Mouse (Mus musculus) hindbrain, embryonic 13.5 days (tissue): ENCODE data around the gene Nacc2. TPM values are rescaled to one million over a fixed set of nuclear protein-coding genes. Genes with fewer than 3 reads are reported as not detected.
A peak's percentile ranks its signal among the peaks of the same experiment; 100 is the strongest.

Source experiments
- ATAC-seq: fragments of 200-750 bp; cut with Nextera tagmentation; 2 replicates; pipeline ENCODE4 v1.8.0; 2017; ENCODE audit warnings: moderate TSS enrichment; ENCODE audit not compliant: low FRiP score
- H3K27ac ChIP-seq: fragments of 300-500 bp; sonication (generic); 2 replicates; pipeline ENCODE4 v1.5.1; 2015; ENCODE audit warnings: inconsistent platforms, mild to moderate bottlenecking, moderate library complexity
- H3K27me3 ChIP-seq: fragments of 300-500 bp; sonication (generic); 2 replicates; pipeline ENCODE4 v1.6.1; 2015; ENCODE audit warnings: mild to moderate bottlenecking, inconsistent platforms
- H3K36me3 ChIP-seq: fragments of 300-500 bp; sonication (generic); 2 replicates; pipeline ENCODE4 v1.6.1; 2015; ENCODE audit warnings: mild to moderate bottlenecking, inconsistent platforms
- H3K4me1 ChIP-seq: fragments of 300-500 bp; sonication (generic); replicated peaks from 2 replicates; pipeline ENCODE4 v1.6.1; 2015; ENCODE audit warnings: inconsistent platforms
- H3K4me2 ChIP-seq: fragments of 300-500 bp; sonication (generic); 2 replicates; pipeline ENCODE4 v1.6.1; 2015; ENCODE audit warnings: inconsistent platforms, mild to moderate bottlenecking, moderate library complexity
- H3K4me3 ChIP-seq: fragments of 300-500 bp; sonication (generic); 2 replicates; pipeline ENCODE4 v1.5.1; 2015; ENCODE audit warnings: mild to moderate bottlenecking, inconsistent platforms
- H3K9ac ChIP-seq: fragments of 300-500 bp; sonication (generic); 2 replicates; pipeline ENCODE4 v1.6.1; 2015; ENCODE audit warnings: mild to moderate bottlenecking, inconsistent platforms
- H3K9me3 ChIP-seq: fragments of 300-500 bp; sonication (generic); 2 replicates; pipeline ENCODE4 v1.6.1; 2016; ENCODE audit warnings: inconsistent platforms
- WGBS: fragments of 180-500 bp; shearing (Covaris S2); methylation state at CpG from one replicate; pipeline ENCODE4 v1.1.7; 2015; 5-methylcytosine and 5-hydroxymethylcytosine counted together
- polyA plus RNA-seq: library from polyadenylated mRNA; unstranded; fragments of >200 nt; fragmentation: Nextera tagmentation; extraction: Ambion mirVana; gene quantifications from 2 replicates; pipeline ENCODE4 v1.2.1, GENCODE M21; 2015

Nacc2 gene
- polyA plus RNA-seq, 1 experiment from 2014 or later: 14.2 TPM

DNA sequence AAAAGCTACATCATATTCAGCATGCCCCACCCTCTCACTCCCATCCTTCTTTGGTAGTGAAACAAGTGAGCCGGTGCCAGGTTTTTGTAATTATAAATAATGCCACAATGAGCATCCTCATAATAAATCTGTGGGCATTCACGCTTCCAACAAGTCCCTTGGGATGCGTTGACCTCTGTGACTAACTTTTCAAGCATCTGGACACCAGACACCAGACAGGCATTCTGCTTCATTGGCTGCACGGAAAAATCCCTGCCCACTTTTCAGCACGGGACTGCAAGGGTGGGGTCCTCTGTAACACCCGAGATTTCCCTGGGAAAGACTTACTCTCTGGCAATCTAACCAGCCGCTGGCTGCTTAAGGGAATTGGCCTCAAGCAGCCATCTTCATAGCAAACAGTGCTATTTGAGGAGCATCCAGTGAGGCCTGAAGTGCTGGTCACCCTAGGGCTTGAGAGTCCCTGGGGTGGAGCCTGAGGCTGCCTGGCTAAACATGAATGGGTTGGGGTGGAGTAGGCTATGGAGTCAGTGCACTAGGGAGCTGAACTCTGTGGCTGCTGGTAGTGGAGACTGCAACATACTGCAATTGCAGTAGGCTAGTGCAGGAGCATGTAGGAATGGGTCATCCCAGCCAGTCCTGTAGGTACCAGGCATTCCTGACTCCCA, 24.8 kb upstream of the Nacc2 start:
- no peak for ATAC-seq
- 52% methylated on average over 7 of the region's 7 CpGs for WGBS
- Histone ChIP-seq H3K4me3 (no peak overlapping the region), H3K4me2 (no peak overlapping the region), H3K36me3 (no peaks in the 10 kb centered on the region), H3K9ac (no peak overlapping the region), H3K27ac (no peak overlapping the region), H3K9me3 (no peaks in the 10 kb centered on the region), H3K27me3 (no peaks in the 10 kb centered on the region), H3K4me1 (peaks cover 12% of the 10 kb centered on the region; the same call in 1 of the 2 replicates)

DNA sequence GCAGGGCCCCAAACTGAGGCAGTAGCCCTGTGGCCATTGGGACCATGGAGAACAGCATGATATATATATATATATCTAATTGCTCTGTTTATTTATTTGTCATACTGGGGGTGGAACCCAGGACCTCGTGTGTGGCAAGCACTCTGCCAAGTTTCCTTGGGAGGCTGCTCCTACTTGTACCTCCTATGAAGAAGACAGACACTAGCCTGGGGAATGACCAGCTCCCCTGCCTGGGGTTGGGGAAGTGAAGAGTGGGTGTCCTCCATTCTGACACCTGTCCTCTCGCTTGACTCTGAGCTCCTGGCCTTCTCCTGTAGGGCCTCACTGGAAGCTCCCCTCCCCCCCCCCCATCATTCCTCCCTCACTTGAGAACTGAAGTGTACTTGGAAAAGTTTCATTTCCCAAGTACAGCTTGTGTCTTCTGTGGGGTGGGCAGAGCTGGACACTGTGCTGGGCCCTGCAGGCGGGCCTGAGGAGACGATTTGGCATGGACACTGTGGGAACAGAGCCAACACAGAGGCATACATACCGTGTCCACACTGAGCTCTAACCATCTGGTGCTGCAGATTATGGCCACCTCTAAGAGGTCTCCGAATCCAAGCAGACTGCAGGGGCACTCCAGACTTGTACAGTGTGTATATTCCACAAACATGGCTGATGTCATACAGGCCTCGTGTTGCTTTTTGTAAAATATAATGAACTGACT, 23.5 kb upstream of the Nacc2 start:
- peaks cover 14% of the 10 kb centered on the region for H3K4me1 ChIP-seq
- H3K36me3 ChIP-seq: no peaks in the 10 kb centered on the region
- WGBS: 58% methylated on average over 7 of the region's 7 CpGs
- H3K4me3 ChIP-seq: no peak overlapping the region
- H3K9me3 ChIP-seq: no peaks in the 10 kb centered on the region
- H3K27ac ChIP-seq: no peak overlapping the region
- ATAC-seq: no peak
- no peaks in the 10 kb centered on the region for H3K27me3 ChIP-seq
- H3K9ac ChIP-seq: no peak overlapping the region; the same call in 1 of the 2 replicates
- no peak overlapping the region for H3K4me2 ChIP-seq

DNA sequence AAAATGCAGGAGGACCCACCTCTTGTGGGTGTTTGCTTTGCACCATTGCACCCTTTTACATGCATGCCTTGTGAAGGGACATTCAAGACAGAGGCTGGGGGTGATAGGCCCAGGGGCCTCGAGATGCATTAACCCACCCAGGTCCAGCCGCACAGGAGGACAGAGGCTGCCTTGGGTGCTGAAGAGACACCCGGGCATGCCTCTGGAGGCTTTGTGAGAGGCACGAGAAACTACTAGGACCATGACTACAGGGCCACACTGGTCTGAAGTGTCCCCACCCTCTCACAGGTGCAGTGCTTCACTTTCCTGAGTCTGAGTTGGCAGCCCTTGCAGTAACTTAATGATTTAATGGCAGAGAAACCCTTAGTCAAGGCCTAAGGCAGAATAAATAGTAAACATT, 22.1 kb upstream of the Nacc2 start:
- peaks cover 23% of the 10 kb centered on the region for H3K4me1 ChIP-seq
- H3K27me3 ChIP-seq: no peaks in the 10 kb centered on the region
- WGBS: 98% methylated on average over 4 of the region's 4 CpGs
- H3K9ac ChIP-seq: no peak overlapping the region
- ATAC-seq: no peak
- H3K9me3 ChIP-seq: no peaks in the 10 kb centered on the region
- no peaks in the 10 kb centered on the region for H3K36me3 ChIP-seq
- H3K4me3 ChIP-seq: no peak overlapping the region
- H3K4me2 ChIP-seq: no peak overlapping the region
- no peak overlapping the region for H3K27ac ChIP-seq

DNA sequence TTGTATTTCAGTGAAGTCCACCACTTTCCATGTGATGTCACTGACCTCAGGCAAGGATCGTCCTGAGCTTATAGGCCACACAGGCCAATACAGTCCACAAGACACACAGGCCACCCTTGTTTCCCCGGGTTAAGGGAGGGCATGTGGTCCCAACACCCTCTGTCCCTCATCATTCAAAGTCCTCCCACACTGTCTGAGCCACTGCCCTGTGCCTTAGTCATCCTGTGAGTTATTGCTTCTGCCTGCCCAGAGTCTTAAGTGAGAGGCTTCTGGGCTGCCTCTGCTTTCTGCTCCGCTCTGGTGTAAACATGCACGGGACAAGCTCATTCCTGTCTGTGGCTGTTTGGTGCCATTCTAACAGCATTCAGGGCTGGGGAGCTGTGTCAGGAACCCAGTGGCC, 21.3 kb upstream of the Nacc2 start:
- H3K4me1 ChIP-seq: peaks cover 26% of the 10 kb centered on the region
- H3K27ac ChIP-seq: no peak overlapping the region
- H3K9me3 ChIP-seq: no peaks in the 10 kb centered on the region
- no peaks in the 10 kb centered on the region for H3K27me3 ChIP-seq
- 81% methylated on average over 4 of the region's 4 CpGs for WGBS
- no peak overlapping the region for H3K4me2 ChIP-seq
- no peaks in the 10 kb centered on the region for H3K36me3 ChIP-seq
- H3K4me3 ChIP-seq: no peak overlapping the region
- ATAC-seq: no peak
- no peak overlapping the region for H3K9ac ChIP-seq

DNA sequence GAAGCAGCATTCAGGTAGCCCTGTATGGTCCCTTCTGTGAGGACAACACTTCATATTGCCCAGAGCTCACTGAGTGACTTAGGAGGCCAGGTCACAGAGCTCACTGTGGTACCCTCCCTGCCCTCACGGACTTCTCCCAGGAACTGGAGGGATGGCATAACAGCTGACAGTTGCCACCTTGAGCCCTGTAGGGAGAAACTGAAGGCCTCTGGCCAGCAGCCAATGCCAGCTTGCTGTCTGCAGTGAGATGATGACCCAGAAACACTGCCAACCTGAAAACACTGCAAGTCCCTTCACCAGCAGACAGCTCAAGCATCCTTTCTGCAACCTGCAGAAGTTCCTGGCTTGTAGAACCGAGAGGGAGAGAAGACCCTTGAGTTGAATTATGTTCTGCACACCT, 20.5 kb upstream of the Nacc2 start:
- Histone ChIP-seq H3K27ac (no peak overlapping the region), H3K36me3 (no peaks in the 10 kb centered on the region; the same call in 1 of the 2 replicates), H3K4me1 (peaks cover 34% of the 10 kb centered on the region), H3K4me2 (no peak overlapping the region), H3K9me3 (no peaks in the 10 kb centered on the region), H3K9ac (peak overlapping the region; percentile 35; the same call in 1 of the 2 replicates), H3K27me3 (no peaks in the 10 kb centered on the region), H3K4me3 (no peak overlapping the region)
- WGBS: 79% methylated on average over 2 of the region's 2 CpGs
- no peak for ATAC-seq

DNA sequence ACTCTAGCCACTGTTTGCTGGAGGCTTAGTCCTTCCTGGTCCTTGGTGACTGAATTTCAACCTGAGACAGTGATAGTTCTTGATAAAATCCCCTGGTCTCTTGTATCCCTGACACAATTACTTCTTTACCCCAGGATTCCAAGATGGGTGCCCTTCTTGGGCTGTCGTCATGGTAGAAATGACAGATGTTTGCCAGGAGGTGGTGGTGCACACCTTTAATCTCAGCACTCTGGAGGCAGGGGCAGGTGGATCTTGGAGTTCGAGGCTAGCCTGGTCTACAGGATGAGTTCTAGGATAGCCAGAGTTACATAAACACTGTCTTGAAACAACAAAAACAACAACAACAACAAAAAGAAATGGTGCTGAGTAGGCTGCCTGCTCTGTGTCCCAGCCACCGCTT, 20.0 kb upstream of the Nacc2 start:
- H3K9ac ChIP-seq: 0 out of 2 replicates have a peak overlapping the region, but pooled peaks have one; percentile 35
- H3K4me3 ChIP-seq: no peak overlapping the region
- H3K27me3 ChIP-seq: no peaks in the 10 kb centered on the region
- H3K27ac ChIP-seq: no peak overlapping the region
- no peaks in the 10 kb centered on the region for H3K9me3 ChIP-seq
- peaks cover 4% of the 10 kb centered on the region for H3K36me3 ChIP-seq
- H3K4me1 ChIP-seq: peaks cover 35% of the 10 kb centered on the region
- H3K4me2 ChIP-seq: no peak overlapping the region
- WGBS: 87% methylated on average over 3 of the region's 3 CpGs
- ATAC-seq: no peak

DNA sequence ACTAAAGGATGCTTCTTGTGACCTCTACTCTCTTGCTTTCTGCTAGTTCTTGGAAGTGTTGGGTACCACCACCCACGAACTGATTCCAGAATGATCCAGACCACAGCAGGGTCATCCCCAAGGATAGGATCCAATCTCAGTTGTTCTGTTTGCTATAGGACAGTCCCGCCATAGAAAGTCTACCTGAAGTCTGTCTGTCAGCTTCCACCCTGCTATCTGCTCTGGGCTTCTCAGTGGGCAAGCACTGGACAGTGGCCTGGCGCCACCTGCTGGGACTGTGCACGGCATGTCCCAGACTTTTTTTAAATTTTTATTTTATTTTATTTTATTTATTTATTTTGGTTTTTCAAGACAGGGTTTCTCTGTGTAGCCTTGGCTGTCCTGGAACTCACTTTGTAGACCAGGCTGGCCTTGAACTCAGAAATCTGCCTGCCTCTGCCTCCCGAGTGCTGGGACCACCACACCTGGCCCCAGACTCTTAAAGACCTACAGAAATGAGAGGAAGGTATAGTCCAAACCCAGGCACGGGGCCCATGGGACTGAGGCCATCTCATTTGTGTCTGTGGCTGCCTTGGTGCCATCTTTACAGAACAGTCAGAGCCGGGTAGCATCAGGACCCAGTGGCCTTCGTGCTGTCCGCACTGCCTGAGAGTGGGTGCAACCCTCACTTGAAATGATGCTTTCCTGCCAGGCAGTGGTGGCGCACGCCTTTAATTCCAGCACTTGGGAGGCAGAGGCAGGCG, 19.0 kb upstream of the Nacc2 start:
- peaks cover 29% of the 10 kb centered on the region for H3K4me1 ChIP-seq
- no peaks in the 10 kb centered on the region for H3K9me3 ChIP-seq
- H3K9ac ChIP-seq: 0 out of 2 replicates have a peak overlapping the region, but pooled peaks have one; percentile 6
- ATAC-seq: no peak
- H3K27me3 ChIP-seq: no peaks in the 10 kb centered on the region
- H3K4me2 ChIP-seq: no peak overlapping the region
- H3K4me3 ChIP-seq: no peak overlapping the region
- 66% methylated on average over 12 of the region's 12 CpGs for WGBS
- H3K27ac ChIP-seq: no peak overlapping the region
- H3K36me3 ChIP-seq: peaks cover 12% of the 10 kb centered on the region

DNA sequence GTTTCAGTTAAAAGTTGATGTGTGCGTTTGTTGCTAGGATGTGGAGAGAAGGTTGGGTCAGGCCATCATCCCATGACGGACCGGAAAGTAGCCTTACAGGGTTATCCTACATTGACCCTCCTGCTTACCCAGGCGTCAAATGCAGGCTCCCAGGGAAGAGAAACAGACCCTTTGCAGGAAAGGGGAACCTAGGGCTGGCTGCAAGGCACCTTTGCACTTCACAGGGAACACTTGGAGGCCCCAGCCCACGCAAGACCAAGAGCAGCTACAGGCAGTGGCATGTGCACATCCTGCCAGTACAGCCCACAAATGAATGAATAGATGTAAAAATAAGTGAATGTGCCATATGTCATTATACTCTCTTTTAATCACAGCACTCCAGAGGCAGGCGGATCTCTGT, 17.9 kb upstream of the Nacc2 start:
- 20% methylated on average over 6 of the region's 6 CpGs for WGBS
- Histone ChIP-seq H3K36me3 (peaks cover 21% of the 10 kb centered on the region), H3K4me3 (peak overlapping the region; percentile 78), H3K9ac (peak overlapping the region; percentile 77), H3K4me2 (peak overlapping the region; percentile 57), H3K27me3 (no peaks in the 10 kb centered on the region), H3K9me3 (no peaks in the 10 kb centered on the region), H3K4me1 (peaks cover 26% of the 10 kb centered on the region), H3K27ac (peak overlapping the region; percentile 84)
- peak; percentile 7; the same call in 1 of the 2 replicates for ATAC-seq

DNA sequence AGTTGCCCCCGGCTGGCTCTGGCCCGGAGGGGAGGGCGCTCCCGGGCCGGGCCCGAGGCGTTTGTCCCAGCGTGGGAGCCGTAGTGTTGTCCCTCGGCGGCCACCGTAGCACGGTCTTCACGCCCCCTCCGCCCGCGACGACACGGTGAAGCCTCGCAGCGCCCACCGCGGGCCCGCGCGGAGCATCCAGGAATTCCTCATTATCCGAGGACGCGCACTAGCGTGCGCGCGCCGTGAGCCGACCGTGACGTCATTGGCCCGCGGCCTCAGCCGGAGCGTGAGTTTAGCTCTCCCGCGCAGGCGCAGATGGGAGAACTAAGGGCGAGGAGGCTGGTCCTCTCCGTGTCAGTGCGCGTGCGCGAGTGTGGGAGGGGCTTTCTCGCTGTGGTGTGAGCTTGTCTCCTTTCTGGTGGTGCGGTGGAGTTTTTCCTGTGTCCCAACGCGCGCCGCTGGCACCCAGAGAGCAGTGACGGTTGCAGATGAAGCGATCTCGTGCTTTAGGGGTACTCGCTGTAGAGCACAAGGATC, 17.3 kb upstream of the Nacc2 start:
- peaks cover 26% of the 10 kb centered on the region for H3K4me1 ChIP-seq
- H3K4me2 ChIP-seq: peak overlapping the region; percentile 87
- peaks cover 26% of the 10 kb centered on the region for H3K36me3 ChIP-seq
- no peaks in the 10 kb centered on the region for H3K9me3 ChIP-seq
- peak overlapping the region; percentile 91 for H3K9ac ChIP-seq
- H3K27me3 ChIP-seq: no peaks in the 10 kb centered on the region
- WGBS: under 1% methylated on average over 60 of the region's 60 CpGs
- H3K4me3 ChIP-seq: peak overlapping the region; percentile 78
- peak overlapping the region; percentile 98 for H3K27ac ChIP-seq
- ATAC-seq: peak; percentile 87

DNA sequence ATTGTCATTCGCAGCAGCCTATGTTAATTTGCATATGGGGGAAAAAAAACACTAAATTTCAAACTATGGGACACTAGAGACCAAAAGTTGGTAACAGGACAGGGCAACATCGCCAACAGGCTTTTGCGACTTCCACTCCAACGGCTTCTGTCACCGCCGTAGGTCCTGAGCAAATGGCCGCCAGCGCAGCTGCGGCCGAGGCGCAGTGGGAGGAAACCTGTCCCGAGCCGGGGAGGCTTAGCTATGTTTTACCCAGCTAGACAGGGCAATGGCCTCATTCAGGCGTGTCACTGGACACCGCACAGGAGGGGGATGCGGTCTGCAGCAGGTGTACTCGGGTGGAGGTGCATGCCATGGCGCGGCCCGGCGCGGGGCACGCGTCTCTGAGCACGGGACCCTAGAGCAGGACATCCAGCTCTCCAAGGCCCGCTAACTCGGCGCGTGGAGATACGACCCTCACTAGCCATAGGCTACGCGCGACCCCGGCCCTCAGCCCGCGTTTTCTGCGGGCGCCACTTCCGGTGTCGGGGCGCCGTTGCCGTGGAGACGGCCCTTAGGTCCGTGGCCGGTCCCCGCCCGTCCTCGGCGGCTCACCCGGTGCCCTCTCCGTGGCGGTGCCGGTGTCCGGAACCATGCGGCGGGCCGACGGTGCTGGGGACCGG, 16.7 kb upstream of the Nacc2 start:
- peak overlapping the region; percentile 91 for H3K9ac ChIP-seq
- H3K4me2 ChIP-seq: peak overlapping the region; percentile 87
- WGBS: under 1% methylated on average over 58 of the region's 60 CpGs
- peak; percentile 65 for ATAC-seq
- peaks cover 27% of the 10 kb centered on the region for H3K36me3 ChIP-seq
- peak overlapping the region; percentile 98 for H3K27ac ChIP-seq
- no peaks in the 10 kb centered on the region for H3K9me3 ChIP-seq
- H3K4me1 ChIP-seq: peaks cover 26% of the 10 kb centered on the region
- H3K4me3 ChIP-seq: peak overlapping the region; percentile 78
- no peaks in the 10 kb centered on the region for H3K27me3 ChIP-seq

DNA sequence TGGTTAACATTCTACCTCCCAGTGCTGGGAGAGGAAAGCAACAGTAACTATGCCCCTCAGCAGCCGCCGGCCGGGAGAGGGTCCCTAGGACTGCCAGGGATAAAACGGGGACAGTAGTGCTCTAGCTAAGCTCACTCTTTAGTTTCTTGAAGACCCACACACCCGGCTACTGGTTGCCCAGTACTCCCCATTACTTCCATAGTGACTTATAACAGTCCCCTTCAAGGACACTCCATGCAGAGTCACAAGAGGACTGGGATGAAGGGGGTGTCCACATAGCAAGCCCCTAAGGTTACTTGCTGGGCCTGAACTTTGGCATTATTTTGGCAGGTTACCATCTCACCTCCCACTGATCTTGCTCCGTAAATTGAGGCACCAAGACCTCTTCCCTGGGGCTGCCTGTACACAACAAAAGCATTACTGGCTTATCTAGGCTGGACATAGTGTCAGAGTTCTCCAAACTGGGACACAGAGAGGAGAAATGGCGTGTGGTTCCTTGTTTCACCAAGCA, 16.1 kb upstream of the Nacc2 start:
- Histone ChIP-seq H3K9ac (peak overlapping the region; percentile 91), H3K36me3 (peaks cover 27% of the 10 kb centered on the region), H3K27ac (peak overlapping the region; percentile 98), H3K4me1 (peaks cover 26% of the 10 kb centered on the region), H3K9me3 (no peaks in the 10 kb centered on the region), H3K4me3 (peak overlapping the region; percentile 78), H3K4me2 (peak overlapping the region; percentile 87), H3K27me3 (no peaks in the 10 kb centered on the region)
- no peak for ATAC-seq
- 57% methylated on average over 7 of the region's 7 CpGs for WGBS
